Mouse (Mus musculus): ENCODE measurements around the gene Pipox. TPM values are rescaled to one million over a fixed set of nuclear protein-coding genes. Genes with fewer than 3 reads are reported as not detected.

Pipox gene
- total RNA-seq, 2 experiments from 2014 or later = 1.2 to 3.2 TPM

DNA sequence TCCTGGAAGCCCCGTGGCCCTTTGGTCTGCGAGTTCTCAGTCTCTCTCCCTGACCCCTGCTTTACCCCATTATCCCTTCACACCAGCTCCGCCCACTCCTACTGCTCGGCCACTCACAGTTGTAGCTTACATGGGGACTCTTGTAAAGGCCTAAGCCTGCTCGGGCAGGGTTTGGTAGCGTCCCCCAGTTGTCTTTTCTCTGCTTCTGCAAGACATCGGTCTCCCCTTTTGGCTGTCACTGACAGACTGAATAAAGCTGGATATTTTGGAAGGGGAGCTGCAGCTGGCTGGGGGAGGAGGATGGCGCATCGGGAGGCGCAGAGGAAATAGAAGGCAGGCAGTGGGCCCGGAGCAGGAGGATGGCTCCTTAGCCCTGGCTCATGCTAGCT is 17.1 kb downstream of the Pipox start:
- DNase-seq = no peak

DNA sequence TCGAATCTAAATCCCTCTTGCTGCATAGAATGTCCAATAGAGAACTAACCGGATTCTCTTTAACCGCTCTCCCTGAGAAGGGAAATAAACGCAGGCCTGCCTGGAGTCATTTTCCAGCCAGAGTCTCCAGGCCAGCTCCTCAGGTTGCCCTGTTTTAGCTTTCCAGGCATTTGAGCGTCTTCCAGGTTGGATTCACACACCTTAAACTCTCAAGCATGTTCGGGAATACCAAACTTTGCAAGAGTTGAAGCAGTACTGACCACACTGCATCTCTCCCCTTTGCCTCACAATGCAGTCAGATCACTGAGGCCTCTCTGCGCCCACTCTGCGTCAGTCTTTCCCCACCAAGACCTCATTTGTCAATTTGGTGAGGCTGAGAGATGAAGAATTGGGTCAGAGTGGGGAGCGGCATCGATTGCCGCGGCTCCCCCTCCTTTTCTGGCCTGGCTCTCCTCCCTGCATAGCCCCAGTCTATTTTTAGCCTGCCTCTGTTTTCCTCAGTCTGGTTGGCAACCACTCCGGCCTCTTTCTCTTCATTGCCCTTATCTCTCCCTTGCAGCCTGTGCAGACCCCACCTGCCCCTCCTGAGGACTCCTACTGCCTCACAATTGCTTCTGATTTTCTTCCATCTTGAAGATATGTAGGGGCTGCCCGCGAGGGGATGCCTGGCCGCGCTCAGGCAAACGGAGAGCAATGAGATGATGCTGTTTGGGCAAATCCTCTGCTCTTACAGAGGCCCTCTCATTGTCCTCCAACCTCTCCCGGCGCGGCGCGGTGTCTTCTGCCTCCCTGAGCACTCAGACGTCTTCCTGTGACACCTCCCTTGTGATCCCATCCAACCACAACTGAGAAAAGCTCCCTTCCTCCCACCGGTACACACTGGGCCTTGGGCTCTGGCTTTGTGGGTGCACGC is 17.8 kb downstream of the Pipox start:
- DNase-seq = no peak

DNA sequence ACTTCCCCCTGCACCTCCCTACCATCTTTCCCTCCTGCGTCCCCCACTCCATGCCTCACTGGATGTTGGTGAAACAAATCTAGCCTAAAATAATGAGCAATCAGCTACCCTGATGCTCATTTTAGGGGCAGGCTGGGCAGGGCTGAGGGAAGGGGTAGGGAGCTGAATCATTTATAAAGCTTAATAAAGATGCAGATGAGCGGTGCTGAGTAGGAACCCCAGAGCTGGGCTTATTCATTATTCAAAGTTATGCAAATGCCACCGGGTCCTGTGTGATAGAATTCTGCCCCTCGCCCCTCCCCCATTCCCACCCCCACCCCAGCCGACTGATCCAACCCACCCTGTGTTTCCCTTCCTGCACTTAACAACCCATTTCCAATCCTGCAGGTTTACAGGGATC is 18.6 kb downstream of the Pipox start:
- DNase-seq = no peak

DNA sequence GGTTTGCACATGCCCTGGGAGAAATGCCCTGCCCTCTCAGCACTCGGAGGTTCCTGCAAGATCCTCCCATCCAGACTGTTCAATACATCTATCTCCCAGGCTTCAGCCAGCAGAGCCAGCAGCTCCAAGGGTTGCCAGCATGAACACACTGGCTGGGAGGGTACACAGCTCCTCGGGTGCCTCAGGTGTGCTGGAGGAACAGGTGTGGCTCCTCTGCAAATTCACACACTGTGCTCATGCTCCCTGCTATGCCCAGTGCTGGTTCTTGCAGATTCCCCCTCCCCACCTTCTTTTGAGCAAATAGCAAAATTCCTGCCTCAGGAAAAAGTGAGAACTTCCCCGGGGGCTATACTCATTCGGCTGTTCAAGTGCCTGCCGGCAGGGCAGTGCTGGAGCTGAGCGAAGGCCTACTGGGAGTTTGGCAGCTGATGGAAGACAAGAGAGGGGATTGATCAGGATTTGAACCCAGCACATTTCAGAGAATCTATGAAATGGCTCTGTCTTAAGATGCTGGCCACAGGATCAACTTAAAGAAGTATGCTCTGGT is 19.1 kb downstream of the Pipox start:
- DNase-seq = no peak

DNA sequence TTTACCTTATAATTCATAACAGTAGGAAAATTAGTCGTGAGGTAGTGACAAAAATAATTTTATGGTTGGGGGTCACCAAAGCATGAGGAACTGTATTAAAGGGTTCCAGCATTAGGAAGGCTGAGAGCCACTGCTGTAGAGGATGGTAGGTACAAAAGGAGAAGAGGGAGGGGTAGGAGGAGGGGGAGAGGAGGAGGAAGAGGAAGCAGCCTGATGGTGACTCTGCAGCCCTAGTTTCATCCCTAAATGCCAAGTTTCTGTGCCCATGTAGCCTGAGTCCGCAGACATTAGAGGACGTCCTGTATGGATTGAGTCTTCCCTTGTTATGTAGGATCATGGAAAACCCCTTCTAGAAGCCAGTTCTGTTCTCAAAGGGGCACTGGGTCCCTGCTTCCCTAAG is 20.8 kb downstream of the Pipox start:
- no peak for DNase-seq

DNA sequence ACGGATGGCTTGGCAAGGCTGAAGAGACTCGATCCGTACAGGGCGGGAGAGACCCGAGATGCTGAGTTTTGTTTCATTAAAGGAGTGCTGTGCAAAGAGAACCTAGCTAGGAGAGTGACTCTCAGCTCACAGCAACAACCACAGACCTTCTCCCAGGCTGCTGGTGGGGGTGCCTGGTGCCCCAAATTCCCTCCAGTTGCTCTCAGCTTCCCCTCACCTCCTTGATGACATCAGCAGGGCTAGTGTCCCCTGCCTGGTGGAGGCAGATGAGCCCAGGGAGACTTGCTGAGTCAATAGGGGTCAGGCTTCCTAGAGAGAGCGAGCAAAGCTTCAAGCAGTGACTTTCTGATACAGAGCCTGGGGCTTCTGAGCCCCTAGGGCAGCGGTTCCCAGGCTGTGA is 21.2 kb downstream of the Pipox start:
- no peak for DNase-seq

DNA sequence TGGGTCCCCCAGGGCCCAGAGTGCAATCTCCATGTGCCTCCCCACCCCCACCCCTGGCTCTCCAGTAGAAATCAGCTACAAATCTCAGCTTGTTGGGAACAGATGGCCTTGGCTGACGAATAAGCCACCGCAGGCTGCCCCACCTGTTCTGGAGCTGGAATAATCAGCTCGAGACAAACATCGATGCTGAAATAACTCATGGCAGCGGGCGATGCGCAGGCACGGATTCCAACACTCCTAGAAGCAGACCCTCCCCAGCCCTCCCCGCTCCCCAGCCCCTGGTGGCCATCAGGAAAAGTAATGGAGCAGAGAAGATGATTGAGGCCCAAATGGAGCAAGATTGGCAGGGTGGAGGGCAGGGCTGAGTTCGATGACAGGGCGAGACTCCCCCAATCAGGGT is 21.7 kb downstream of the Pipox start:
- peak; percentile 25 to 32 for DNase-seq

DNA sequence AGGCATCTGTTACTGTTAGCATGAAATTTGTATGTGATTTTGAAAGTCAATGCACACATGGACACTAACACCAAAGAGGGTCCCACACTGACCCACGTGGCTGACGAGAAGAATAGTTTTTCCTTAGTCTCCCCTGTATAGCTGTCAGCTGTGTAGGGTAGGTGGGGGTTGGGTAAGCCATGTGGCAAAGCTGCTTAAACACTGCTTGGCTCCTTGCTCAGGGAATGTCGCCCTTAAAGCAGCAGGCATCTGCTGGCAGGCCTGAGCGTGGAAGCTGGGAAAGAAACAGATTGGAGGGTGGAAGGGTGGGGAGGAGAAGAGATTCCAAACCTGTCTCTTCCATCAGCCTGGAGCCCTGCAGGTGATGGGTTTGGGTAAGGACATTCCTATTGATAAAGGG is 22.5 kb downstream of the Pipox start:
- DNase-seq = no peak

DNA sequence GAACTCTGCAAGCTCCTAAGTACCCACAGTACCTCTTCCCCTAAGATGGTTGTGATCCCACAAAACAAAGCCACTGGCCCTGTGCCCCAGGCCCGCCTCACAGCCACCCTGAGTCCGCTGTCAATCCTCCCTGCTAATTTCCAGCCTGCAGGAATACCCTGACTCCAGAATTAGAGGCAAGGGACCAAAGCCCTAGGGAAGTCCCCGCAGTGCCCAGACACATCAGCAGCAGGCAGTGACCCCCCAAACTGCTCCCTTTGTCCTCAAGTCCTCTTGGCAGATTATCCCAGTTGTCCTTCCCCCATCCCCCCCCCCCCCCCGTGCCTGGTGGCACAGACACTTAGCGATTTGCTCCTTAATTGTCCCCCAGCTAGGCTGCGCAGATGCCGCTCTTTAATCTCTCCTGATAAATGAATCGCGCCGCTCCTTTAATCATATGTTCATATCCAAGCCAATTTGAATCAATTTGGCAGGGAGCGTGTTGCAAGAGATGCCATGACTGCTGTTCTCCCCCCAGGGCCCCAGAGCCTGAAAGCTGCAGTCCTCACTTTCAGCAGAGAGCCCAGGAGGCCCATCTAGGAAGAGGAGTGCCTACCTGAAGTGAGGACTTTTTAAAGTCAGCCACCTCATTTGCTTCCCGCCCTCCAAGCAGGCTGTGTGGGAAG is 26.3 kb downstream of the Pipox start:
- DNase-seq = no peak

DNA sequence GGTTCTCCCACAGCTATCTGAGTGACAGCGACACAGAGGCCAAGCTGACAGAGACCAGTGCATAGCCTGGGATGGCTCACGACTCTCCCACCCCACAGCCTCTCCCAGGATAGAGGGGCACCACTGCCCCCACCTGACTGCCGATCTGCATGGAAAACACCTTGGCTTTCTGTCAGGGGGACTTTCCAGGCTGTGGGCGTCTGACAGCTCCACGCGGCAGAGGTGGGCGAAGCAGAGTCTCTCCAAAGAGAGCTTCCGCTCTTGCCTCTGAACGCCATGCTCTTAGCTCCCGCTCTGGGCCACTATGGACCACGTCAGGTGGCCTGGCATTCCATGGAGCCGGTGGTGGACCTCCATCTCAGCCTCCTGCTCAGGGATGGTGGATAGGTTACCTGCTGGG is 29.1 kb downstream of the Pipox start:
- no peak for DNase-seq

DNA sequence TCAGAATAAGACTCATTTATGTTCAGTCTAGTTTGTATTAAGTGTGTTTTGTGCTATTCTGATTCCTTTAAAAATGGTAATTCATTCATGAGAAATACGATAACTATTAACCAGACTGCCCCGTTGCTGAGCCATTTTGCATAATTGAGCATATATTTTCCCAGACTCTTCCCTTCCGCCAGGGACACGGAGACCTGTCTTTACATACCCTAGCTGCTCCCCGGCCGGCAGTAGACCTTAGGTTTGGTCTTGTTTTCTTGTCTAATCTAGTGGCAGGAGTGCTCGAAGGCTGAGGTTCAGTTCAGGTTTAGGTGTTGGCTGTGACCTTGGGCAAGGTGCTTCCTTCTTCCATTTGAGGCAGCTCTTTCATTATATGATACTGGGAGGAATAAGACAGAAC is 31.0 kb downstream of the Pipox start:
- DNase-seq = no peak

DNA sequence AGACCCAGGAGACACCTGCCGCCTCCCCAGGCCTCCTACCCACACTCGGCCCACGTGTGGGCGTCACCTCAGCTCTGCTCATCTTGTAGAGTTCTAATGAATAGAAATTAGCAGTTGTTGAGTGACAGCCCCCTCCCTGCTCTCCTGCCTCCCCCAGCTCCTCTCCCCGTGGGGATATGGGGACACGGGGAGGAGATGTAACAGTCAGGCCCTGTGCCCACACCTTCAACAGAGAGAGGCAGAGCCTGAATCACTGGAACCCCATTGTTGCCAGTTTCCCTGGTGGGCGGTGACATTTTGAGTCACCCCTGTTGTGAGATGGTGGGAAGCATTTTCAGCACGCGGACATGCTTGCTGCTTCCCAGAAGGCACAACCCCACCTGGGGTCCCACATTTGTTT is 32.9 kb downstream of the Pipox start:
- no peak for DNase-seq

DNA sequence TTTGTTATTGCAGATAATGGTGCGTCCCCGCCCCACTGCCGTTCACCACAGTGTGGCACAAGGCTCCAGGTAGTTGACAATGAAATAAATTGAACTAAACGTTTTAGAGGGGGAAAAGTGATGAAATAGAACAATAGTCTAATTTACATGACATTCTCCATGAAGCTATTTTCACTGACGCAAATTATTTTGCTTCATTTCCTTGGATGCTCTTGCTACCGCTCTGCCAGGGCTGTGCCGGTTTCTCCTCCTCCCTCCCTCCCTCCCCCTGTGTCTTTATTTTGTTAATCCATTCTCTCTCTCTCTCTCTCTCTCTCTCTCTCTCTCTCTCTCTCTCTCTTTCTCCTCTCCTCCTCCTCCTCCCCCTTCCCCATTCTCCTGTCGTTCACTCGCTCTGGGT is 35.3 kb downstream of the Pipox start:
- no peak for DNase-seq

DNA sequence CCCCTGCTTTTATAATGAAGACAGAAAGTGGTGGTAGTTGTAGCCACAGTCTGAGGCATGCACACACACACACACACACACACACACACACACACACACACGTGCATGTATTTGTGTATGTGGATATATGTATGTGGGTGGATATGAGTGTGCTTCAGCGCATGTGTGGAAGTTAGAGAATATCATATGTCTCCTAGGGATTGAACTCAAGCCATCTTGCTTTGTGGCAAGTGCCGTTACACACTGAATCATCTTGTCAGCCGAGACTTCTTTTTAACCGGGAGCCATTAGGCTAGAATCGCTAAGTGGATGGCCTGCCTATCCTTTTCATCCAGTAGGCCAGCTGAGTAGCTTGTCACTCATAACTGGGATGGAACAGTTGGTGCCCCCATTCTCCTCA is 36.8 kb downstream of the Pipox start:
- no peak for DNase-seq

DNA sequence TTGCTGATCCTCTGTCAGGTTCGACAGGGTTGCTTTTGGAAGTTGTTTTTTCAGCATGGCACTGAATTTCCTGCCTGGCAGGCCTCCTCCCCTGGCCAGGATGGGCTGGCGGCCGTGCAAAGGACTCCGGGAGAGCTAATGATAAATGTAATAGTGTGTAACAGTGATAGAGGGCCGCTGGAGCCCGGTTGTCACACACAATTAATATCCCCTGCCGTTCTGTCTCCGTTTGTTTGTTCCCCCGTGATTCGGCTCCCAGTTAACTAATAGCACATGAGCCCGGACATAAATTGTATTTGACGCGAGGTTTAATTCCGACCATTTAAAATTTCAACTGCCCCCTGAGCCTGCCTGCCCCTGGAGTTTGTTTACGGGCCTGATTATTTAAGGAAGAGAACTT is 38.5 kb downstream of the Pipox start:
- DNase-seq = no peak

DNA sequence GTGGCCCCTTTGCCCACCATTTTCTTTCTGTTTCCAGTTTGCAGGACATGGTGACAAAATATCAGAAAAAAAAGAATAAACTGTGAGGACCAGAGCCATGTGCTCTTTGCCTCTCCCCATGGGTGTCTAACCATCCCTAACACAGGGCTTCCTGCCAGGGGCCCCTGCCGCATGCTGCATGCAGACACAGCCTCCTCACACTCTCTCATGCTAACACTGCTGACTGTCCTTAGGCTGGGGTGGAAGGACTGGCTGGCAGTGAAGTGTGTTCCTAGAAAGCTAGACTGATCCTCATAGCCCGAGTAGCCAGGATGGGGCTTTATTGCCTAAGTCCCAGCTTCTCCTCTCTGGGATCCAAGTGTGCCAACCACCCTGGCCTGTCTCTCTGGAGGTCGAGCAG is 39.3 kb downstream of the Pipox start:
- DNase-seq = no peak

DNA sequence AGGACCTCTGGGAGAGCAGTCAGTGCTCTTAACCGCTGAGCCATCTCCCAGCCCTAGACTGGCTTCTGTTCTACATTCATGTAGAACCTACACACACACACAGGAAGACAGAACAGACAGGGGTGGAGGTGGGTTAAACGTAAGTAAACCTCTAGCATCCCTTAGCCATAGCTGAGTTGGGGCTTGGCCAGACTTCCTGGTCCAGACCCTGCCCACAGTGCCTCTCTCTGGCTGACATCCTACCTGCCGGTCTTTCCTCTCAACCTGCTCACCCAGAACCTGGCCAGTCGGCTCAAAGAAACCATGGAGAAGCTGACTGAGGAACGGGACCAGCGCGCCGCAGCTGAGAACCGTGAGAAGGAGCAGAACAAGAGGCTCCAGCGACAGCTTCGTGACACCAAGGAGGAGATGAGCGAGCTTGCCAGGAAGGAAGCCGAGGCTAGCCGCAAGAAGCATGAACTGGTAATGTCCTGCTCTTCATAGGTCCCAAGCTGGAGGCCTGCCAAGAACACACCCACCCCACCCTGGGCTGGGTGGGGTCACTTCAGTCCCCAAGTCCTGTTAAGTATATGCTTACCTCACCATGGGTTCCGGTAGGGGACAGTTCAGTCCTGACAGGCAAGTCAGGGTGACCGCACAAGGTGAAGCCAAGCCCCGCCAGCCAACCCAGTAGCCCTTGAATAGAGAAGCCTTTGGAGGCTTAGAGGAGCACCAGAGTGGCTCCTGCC is 40.8 kb downstream of the Pipox start:
- DNase-seq = no peak

DNA sequence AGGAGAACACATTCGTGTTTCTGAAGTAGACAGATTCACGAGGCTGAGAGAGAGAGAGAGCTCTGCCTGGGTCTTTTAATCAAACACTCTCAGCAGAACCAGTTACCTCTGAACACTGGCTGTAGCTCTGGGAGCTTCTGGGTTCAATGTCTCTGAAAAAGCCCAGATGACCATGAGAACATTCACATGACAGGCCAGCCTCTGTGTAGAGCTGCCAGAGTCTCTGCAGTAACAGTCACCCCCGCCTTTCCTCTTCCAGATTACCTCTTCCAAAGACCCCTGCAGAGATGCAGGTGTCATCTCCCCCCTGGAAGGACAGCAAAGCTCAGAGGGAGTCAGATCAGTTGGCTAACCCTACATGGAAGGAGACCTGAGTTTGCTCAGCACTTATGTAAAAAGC is 41.7 kb downstream of the Pipox start:
- no peak for DNase-seq

DNA sequence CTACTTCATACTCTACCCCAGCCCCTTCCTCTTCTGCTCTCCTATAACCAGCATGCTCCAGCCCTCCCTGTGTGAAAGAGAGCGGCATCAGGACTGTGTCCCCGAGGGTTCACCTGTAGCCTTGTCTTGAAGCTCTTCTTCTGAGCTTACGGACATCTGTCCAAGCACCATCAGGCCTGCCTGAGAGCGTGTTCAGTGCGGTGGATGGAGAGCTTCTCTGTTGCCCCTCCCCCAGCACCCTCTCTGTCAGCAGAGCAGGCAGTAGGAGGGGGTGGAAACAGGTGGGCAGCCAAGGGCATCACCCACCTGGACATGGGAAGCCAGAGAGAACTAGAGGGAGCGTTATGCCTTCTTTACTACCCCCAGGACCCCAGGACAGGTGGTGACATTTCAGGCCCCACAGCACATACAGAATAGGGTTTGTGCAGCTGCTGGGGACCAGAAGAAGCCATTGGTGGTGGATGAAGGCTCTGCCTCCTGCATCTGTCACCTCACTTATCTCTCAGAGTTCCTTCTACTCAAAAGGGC is 42.3 kb downstream of the Pipox start:
- DNase-seq = no peak

DNA sequence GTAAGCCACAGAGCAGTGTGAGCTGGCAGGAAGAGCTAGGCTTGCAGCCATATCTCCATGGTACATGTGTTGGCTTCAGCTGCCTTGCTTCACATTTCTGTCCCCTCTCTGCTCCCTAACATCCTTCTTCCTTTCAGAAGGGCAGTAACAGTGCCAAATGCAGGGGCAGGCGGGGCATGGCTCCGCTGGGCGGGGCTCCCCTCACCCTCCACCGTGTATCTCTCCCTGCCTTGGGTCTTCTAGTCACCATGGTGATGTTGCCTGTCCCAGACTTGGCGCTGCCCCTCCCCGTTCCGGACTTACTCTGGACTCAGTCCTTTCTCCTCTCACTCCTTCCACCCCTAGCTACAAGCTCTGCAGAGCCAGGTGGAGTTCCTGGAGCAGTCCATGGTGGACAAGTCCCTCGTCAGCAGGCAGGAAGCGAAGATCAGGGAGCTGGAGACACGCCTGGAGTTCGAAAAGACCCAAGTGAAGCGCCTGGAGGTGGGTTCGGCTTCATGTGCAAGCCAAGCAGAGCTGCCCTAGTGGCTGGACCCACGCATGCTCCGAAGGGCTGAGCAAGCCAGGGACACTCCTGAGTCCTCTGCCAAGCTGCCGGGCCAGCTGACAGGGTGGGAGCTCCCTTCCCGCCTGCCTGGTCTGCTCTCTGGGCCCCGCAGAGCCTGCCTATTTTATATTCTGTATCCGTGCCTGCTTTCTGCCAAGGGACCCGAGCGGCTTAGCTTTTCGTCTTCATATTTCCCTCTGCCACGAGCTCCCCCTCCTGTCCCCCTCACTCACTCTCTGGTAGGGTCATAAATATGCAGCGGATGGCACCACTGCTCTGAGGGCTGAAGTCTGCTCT is 43.3 kb downstream of the Pipox start:
- DNase-seq = no peak

DNA sequence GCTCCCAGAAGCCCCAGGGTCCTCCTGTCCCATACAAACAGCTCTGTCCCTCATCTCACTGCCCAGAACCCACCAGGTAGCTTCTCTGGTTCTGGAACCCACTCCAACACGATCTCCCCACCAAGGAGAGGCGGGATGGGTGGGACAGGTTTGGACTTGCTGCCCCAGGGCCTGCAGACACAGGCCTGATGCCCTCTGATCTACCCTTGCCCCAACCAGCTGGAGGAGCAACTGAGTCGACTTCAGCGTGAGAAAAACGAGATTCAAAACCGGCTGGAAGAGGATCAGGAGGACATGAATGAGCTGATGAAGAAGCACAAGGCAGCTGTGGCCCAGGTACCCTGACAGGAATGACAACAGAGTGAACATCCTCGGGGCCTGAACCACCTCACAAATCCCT is 44.7 kb downstream of the Pipox start:
- DNase-seq = no peak

DNA sequence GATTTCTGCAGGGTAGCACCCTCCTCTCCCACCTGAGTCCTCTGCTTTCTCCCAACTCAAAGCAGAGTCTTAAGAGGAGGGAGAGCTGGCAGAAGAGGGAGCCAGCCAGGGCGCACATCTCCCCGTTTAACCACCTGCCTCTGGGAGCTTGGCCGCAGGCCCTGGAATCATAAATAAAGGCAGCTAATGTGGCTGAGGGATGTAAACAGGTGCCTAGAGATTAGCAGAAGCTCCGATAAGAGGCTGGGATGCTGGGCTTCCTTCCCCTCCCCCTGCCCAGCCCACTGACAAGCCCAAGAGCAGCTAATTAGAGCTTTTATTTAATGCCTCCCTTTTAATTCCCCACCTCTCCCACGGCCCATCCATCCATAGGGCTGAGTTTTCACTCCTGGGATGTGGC is 45.8 kb downstream of the Pipox start:
- DNase-seq = no peak
